Mouse (Mus musculus): ENCODE results near the gene Stag3.

GRCm38 (mm10) chr5:138287861-138288260 is 7.8 kb downstream of the Stag3 start:
- TF ChIP-seq GATA1 (IDR thresholded peaks at IDR 0.05; ENCODE audit: low read length) (no peak), TAL1 (IDR thresholded peaks at IDR 0.05; ENCODE audit: low read length) (no peak)
